Comparison of ENCODE assay signal across 8 mouse cellular contexts in the genomic region with DNA sequence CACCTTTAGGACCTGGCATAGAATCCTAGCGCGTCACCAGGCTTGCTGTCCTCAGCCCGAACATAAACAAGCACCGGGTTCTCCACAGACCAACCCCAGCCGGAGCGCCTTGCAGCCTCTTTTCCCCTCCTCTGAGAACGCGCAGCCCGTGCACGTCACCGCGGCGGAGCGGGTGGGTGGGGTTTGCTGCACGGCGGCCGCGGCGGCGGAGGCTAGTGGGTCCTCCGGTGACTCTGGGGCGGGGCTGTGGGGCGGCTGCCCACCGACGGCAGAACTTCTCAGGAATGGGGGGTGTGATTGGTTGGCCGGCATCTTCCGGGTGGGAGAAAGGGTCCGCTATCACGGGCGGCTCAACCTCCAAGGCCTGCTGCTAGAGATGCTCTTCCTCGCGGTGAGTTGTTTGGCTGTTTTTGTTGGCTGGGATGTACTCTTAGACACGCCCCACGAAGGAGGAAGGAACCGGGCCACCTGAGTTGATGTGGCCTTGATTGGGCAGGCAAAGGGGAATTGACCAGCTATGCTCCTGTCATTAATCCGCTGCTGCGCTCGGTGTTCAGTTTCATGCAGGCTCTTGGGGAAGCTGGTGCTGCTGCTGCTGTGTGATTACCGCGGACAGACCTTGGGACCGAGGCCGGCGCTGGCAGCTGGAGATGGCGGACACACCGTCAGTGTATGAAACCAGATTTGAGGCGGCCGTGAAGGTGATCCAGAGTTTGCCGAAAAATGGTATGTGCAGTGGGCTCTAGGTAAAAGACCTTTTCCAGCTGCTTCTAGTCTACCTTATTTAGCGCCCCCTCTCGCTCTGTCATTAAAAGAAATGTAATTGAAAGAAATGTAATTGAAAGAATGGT. TPM values are rescaled to one million over a fixed set of nuclear protein-coding genes. Genes with fewer than 3 reads are reported as not detected.
DNase-seq lines count a peak whose midpoint lies in the region; ATAC-seq lines count a peak whose summit lies in the region.

No protein-coding gene starts in this region.

- H3K27ac ChIP-seq in heart, embryonic 13.5 days (replicated peaks), result peak overlapping the region; percentile 97
- peak overlapping the region; percentile 96 for H3K27ac ChIP-seq in liver, embryonic 12.5 days
- H3K27ac ChIP-seq in stomach, embryonic 15.5 days, result peak overlapping the region; percentile 97

- peaks cover 8% of the 10 kb centered on the region for H3K4me1 ChIP-seq in heart, embryonic 13.5 days
- H3K4me1 ChIP-seq in liver, embryonic 12.5 days, result peaks cover 10% of the 10 kb centered on the region
- no peaks in the 10 kb centered on the region for H3K4me1 ChIP-seq in stomach, embryonic 15.5 days

- WGBS in heart, embryonic 13.5 days, result under 1% methylated on average over 50 of the region's 50 CpGs
- WGBS in liver, embryonic 12.5 days (ENCODE audit: insufficient replicate concordance), result under 1% methylated on average over 50 of the region's 50 CpGs
- WGBS in stomach, embryonic 15.5 days, result under 1% methylated on average over 50 of the region's 50 CpGs

- no peaks in the 10 kb centered on the region for H3K9me3 ChIP-seq in heart, embryonic 13.5 days
- no peaks in the 10 kb centered on the region for H3K9me3 ChIP-seq in liver, embryonic 12.5 days (replicated peaks)
- H3K9me3 ChIP-seq in stomach, embryonic 15.5 days, result no peaks in the 10 kb centered on the region

- peak; percentile 82 for ATAC-seq in erythroid progenitor cell, adult 5-6 weeks (replicated peaks; ENCODE audit: low FRiP score, poor library complexity, severe bottlenecking)
- ATAC-seq in heart, embryonic 13.5 days (ENCODE audit: extremely low read depth, insufficient number of reproducible peaks, low FRiP score, low TSS enrichment), result peak; percentile 87
- ATAC-seq in liver, embryonic 12.5 days, result peak; percentile 90
- peak; percentile 94 for ATAC-seq in stomach, embryonic 15.5 days (ENCODE audit: insufficient read depth, low FRiP score, low read depth)

- H3K27me3 ChIP-seq in heart, embryonic 13.5 days (replicated peaks), result no peaks in the 10 kb centered on the region
- H3K27me3 ChIP-seq in liver, embryonic 12.5 days (replicated peaks), result no peaks in the 10 kb centered on the region
- H3K27me3 ChIP-seq in stomach, embryonic 15.5 days (replicated peaks), result no peaks in the 10 kb centered on the region

- peak overlapping the region; percentile 90 for H3K9ac ChIP-seq in heart, embryonic 13.5 days
- peak overlapping the region; percentile 85 for H3K9ac ChIP-seq in liver, embryonic 12.5 days
- peak overlapping the region; percentile 61 for H3K9ac ChIP-seq in stomach, embryonic 15.5 days

- H3K4me2 ChIP-seq in heart, embryonic 13.5 days, result peak overlapping the region; percentile 99
- H3K4me2 ChIP-seq in liver, embryonic 12.5 days, result peak overlapping the region; percentile 91
- H3K4me2 ChIP-seq in stomach, embryonic 15.5 days, result peak overlapping the region; percentile 98

- H3K36me3 ChIP-seq in heart, embryonic 13.5 days, result peaks cover 8% of the 10 kb centered on the region; the same call in 1 of the 2 replicates
- peaks cover 11% of the 10 kb centered on the region for H3K36me3 ChIP-seq in liver, embryonic 12.5 days
- no peaks in the 10 kb centered on the region for H3K36me3 ChIP-seq in stomach, embryonic 15.5 days

- peak; percentile 95 for DNase-seq in CD4-positive helper T cell, adult 2 months (ENCODE audit: low read depth, low spot score)
- DNase-seq in brain, embryonic 18.5 days (ENCODE audit: low read depth, low spot score), result peak; percentile 82
- peak; percentile 96 for DNase-seq in kidney, postnatal 10 days
- DNase-seq in natural killer cell, adult 2 months (ENCODE audit: low spot score in 2 of 2), result peak; percentile 92 to 94

- H3K4me3 ChIP-seq in heart, embryonic 13.5 days, result peak overlapping the region; percentile 81
- peak overlapping the region; percentile 74 for H3K4me3 ChIP-seq in liver, embryonic 12.5 days
- peak overlapping the region; percentile 69 for H3K4me3 ChIP-seq in stomach, embryonic 15.5 days (replicated peaks)

RNA-seq across cellular contexts. Expression of a gene that starts 1.2 kb away (rescaled TPM):
- 13.3 and 21.8 TPM in 2 replicates for total RNA-seq in erythroid progenitor cell, adult 5-6 weeks (2015; ENCODE audit: low replicate concordance)
- total RNA-seq in erythroid progenitor cell, adult 5-6 weeks (2017; ENCODE audit: low replicate concordance), result 33.2 and 37.1 TPM in 2 replicates
- polyA plus RNA-seq in heart, embryonic 13.5 days (2015; fragmentation: Nextera tagmentation; extraction: Ambion mirVana), result 24.3 and 26.7 TPM in 2 replicates
- 18.3 and 18.6 TPM in 2 replicates for polyA plus RNA-seq in liver, embryonic 12.5 days (2016; fragmentation: Nextera tagmentation; extraction: Ambion mirVana)
- polyA plus RNA-seq in stomach, embryonic 15.5 days (2015; fragmentation: Nextera tagmentation; extraction: Ambion mirVana), result 33.1 and 37.5 TPM in 2 replicates

RNA-seq across cellular contexts. Expression of a gene that starts 29.1 kb away (rescaled TPM):
- total RNA-seq in erythroid progenitor cell, adult 5-6 weeks (2015; ENCODE audit: low replicate concordance), result 75.9 and 81.4 TPM in 2 replicates
- 57.6 and 59.4 TPM in 2 replicates for total RNA-seq in erythroid progenitor cell, adult 5-6 weeks (2017; ENCODE audit: low replicate concordance)
- polyA plus RNA-seq in heart, embryonic 13.5 days (2015; fragmentation: Nextera tagmentation; extraction: Ambion mirVana), result 28.7 and 31.5 TPM in 2 replicates
- 21.0 and 21.3 TPM in 2 replicates for polyA plus RNA-seq in liver, embryonic 12.5 days (2016; fragmentation: Nextera tagmentation; extraction: Ambion mirVana)
- polyA plus RNA-seq in stomach, embryonic 15.5 days (2015; fragmentation: Nextera tagmentation; extraction: Ambion mirVana), result 50.7 and 51.3 TPM in 2 replicates

Comparison
In these comparisons a context has a peak if more than half of its experiments do, and no peak if none do; other contexts are left out.
1. Peak in every context shown above with its lines: DNase-seq, ATAC-seq, H3K4me3 ChIP-seq and H3K27ac ChIP-seq.